Mouse (Mus musculus) liver, adult 2 months (tissue): ENCODE results near the gene Mast3. TPM values are rescaled to one million over a fixed set of nuclear protein-coding genes. Genes with fewer than 3 reads are reported as not detected.
"Not testable (repeated sequence)": the region's sequence is repeated elsewhere in the genome, so short reads cannot be mapped to it uniquely, and the experiment has no call there.

Experiments used
- DNase-seq: peaks from one replicate; pipeline ENCODE4 v3.0.0-alpha.2; 2011; ENCODE audit warnings: low read depth, low spot score; ENCODE audit errors: extremely low read depth
- H3K27ac ChIP-seq: fragments of 200-500 bp; replicated peaks from 2 replicates; pipeline ENCODE4 v1.5.1; 2012; ENCODE audit warnings: low read depth, mild to moderate bottlenecking, control low read depth, inconsistent platforms, low read length; ENCODE audit not compliant: insufficient read depth
- H3K27me3 ChIP-seq: fragments of 200-500 bp; 2 replicates; pipeline ENCODE4 v1.6.1; 2012; ENCODE audit warnings: mild to moderate bottlenecking, moderate library complexity, low read length, inconsistent platforms; ENCODE audit not compliant: control insufficient read depth, insufficient read depth
- H3K36me3 ChIP-seq: fragments of 200-500 bp; 2 replicates; pipeline ENCODE4 v1.6.1; 2012; ENCODE audit warnings: low read length, inconsistent platforms; ENCODE audit not compliant: control insufficient read depth, insufficient read depth
- H3K4me1 ChIP-seq: fragments of 200-500 bp; 2 replicates; pipeline ENCODE4 v1.6.1; 2011; ENCODE audit warnings: low read length; ENCODE audit not compliant: control insufficient read depth, insufficient read depth
- H3K4me3 ChIP-seq: fragments of 200-500 bp; 2 replicates; pipeline ENCODE4 v1.5.1; 2011; ENCODE audit warnings: low read depth, mild to moderate bottlenecking, control low read depth, low read length, moderate library complexity; ENCODE audit not compliant: insufficient read depth
- H3K79me2 ChIP-seq: fragments of 200-500 bp; 2 replicates; pipeline ENCODE4 v1.6.1; 2012; ENCODE audit warnings: inconsistent platforms, mild to moderate bottlenecking, low read length, moderate library complexity; ENCODE audit not compliant: control insufficient read depth, insufficient read depth
- H3K9ac ChIP-seq: fragments of 200-500 bp; 2 replicates; pipeline ENCODE4 v1.6.1; 2012; ENCODE audit warnings: low read depth, mild to moderate bottlenecking, control low read depth, inconsistent platforms, low read length
- CTCF ChIP-seq: fragments of 200-500 bp; IDR thresholded peaks from 2 replicates; pipeline ENCODE4 v1.5.1; 2011; ENCODE audit warnings: low read depth, low read length, control low read depth
- POLR2A ChIP-seq: fragments of 200-500 bp; IDR thresholded peaks from 2 replicates; pipeline ENCODE4 v1.6.1; 2011; ENCODE audit warnings: low read length, control low read depth; ENCODE audit not compliant: insufficient read depth; ENCODE audit errors: extremely low read depth
- WGBS: fragments of 180-500 bp; shearing (Covaris S2); methylation state at CpG from one replicate; pipeline ENCODE4 v1.1.7; 2018; 5-methylcytosine and 5-hydroxymethylcytosine counted together
- polyA plus RNA-seq: library from polyadenylated mRNA; depleted of rRNA; stranded (reverse); fragments of >200 nt; gene quantifications from 2 replicates; pipeline ENCODE4 v1.2.3, GENCODE M21; 2012
- total RNA-seq: library from RNA; depleted of rRNA; stranded (reverse); fragments of >200 nt; gene quantifications from 2 replicates; pipeline ENCODE4 v1.2.3, GENCODE M21; 2014

Mast3 gene
- total and polyA plus RNA-seq, 2 experiments, result 16.7 to 29.0 TPM

DNA sequence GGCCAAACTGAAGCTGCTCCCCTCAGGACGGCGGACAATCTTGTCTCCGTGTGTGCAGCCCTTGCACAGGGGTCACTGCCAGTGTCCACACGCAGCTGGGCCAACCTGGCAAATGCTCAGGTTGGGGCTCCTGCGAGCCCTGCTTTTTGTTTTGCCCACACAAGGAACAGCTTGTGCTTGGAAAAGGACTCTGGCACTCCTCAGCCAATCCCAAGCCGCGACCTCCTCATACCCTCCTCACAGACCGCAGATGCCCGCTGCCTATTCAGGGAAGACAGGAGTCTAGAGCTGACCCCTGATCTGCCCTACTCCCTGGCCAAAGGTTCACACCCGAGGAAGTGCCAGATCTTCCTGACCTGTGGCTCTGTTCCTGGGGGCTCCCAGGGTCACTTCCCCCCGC is 27.5 kb upstream of the Mast3 start:
- WGBS, result 86% methylated on average over 11 of the region's 11 CpGs
- peak; percentile 60 for DNase-seq

DNA sequence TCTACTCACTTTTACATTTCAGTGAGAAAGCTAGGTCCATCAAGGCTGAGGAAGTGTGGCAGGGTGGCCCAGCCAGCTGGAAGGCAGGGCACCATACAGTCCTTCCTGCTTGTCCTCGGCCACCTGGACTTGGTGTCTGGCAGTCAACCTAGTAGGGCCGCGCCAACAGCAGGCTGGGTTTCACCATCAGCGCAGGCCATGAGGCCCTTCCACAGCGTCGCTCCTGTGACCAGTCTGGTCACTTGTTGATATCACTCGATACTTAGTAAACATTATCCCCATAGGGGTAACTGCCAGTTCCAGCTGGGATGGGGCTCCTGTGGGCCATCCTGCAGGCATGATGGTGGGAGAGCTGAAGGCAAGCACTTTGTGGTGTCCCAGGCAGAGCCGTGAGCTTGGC is 26.7 kb upstream of the Mast3 start:
- Histone ChIP-seq H3K79me2 (no peaks in the 10 kb centered on the region), H3K27ac (no peak overlapping the region), H3K4me3 (no peak overlapping the region), H3K9ac (no peak overlapping the region), H3K27me3 (no peaks in the 10 kb centered on the region), H3K4me1 (peaks cover 5% of the 10 kb centered on the region), H3K36me3 (peaks cover 2% of the 10 kb centered on the region; the same call in 1 of the 2 replicates)
- TF ChIP-seq POLR2A, result no peak
- no peak for TF ChIP-seq CTCF
- peak; percentile 87 for DNase-seq
- 76% methylated on average over 8 of the region's 8 CpGs for WGBS

More for the DNA sequence above, 27.5 kb upstream of the Mast3 start:
- H3K9ac ChIP-seq, result no peak overlapping the region
- H3K79me2 ChIP-seq, result no peaks in the 10 kb centered on the region
- TF ChIP-seq POLR2A (no peak), CTCF (no peak)
- H3K27me3 ChIP-seq, result no peaks in the 10 kb centered on the region
- peaks cover 5% of the 10 kb centered on the region for H3K4me1 ChIP-seq
- H3K27ac ChIP-seq, result peak overlapping the region; percentile 61
- peaks cover 2% of the 10 kb centered on the region; the same call in 1 of the 2 replicates for H3K36me3 ChIP-seq
- no peak overlapping the region for H3K4me3 ChIP-seq

DNA sequence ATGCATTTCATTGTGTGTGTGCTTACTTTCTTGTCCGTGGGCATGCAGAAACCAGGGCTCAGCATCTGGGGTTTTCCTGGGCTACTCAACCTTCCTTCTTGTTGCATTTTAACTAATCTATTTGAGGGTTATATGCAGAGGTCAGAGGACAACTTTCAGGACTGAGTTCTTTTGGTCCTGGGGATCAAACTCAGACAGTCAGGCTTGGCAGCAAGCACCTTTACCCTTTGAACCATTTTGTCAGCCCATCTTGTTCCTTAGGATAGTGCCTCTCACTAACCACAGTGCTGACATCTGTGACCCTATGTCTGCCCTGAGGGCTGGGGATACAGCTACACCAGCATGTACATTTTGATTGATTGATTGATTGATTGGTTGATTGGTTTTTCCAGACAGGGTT is 22.9 kb upstream of the Mast3 start:
- Histone ChIP-seq H3K79me2 (no peaks in the 10 kb centered on the region), H3K27me3 (no peaks in the 10 kb centered on the region), H3K9ac (no peak overlapping the region), H3K4me3 (no peak overlapping the region), H3K4me1 (peaks cover 3% of the 10 kb centered on the region; the same call in 1 of the 2 replicates), H3K27ac (no peak overlapping the region), H3K36me3 (no peaks in the 10 kb centered on the region)
- 55% methylated on average over 1 of the region's 1 CpGs for WGBS
- DNase-seq, result peak; percentile 79
- no peak for TF ChIP-seq CTCF
- TF ChIP-seq POLR2A, result no peak

DNA sequence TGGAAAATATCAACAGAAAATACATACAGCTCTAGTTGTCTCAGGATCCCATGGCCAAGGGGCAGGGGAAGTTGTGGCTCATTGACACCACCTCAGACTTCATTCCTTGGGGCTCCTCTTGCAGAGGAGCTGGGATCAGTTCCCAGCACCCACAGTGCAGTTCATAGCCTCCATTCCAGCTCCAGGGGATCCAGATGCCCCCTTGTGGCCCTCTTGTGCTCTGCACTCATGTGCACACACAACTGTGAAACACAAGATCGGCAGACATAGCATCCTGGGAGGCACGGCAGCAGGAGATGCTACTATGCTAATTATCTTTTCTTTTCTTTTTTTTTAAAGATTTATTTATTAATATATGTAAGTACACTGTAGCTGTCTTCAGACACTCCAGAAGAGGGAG is 22.2 kb upstream of the Mast3 start:
- Histone ChIP-seq H3K9ac (no peak overlapping the region), H3K4me1 (peaks cover 2% of the 10 kb centered on the region; the same call in 1 of the 2 replicates), H3K4me3 (no peak overlapping the region), H3K79me2 (no peaks in the 10 kb centered on the region), H3K27ac (no peak overlapping the region), H3K36me3 (no peaks in the 10 kb centered on the region), H3K27me3 (no peaks in the 10 kb centered on the region)
- TF ChIP-seq CTCF (peak; percentile 33), POLR2A (no peak)
- 98% methylated on average over 2 of the region's 2 CpGs for WGBS
- DNase-seq, result no peak

DNA sequence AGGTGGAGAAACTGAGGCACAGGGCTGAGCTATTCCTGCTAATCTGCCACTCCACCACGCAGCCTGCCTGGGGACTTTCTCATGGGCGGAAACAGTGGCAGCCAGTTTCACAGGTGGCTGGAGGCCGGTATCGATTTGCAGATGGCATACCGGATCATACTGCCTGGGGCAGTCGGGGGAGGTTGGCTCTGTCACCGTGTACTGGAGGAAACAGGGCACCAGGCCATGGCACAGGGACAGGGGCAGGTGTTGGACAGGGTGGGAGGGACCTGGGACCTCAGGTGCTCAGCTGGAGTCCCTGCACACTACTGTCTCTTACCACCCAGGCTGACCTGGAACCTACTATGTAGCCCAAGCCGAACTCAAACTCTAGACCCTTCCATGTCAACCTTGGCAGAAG is 21.0 kb upstream of the Mast3 start:
- Histone ChIP-seq H3K4me3 (no peak overlapping the region), H3K36me3 (no peaks in the 10 kb centered on the region), H3K27ac (no peak overlapping the region), H3K9ac (no peak overlapping the region), H3K4me1 (peaks cover 2% of the 10 kb centered on the region; the same call in 1 of the 2 replicates), H3K27me3 (no peaks in the 10 kb centered on the region), H3K79me2 (no peaks in the 10 kb centered on the region)
- TF ChIP-seq CTCF (no peak), POLR2A (no peak)
- DNase-seq, result peak; percentile 75
- WGBS, result 87% methylated on average over 8 of the region's 8 CpGs

DNA sequence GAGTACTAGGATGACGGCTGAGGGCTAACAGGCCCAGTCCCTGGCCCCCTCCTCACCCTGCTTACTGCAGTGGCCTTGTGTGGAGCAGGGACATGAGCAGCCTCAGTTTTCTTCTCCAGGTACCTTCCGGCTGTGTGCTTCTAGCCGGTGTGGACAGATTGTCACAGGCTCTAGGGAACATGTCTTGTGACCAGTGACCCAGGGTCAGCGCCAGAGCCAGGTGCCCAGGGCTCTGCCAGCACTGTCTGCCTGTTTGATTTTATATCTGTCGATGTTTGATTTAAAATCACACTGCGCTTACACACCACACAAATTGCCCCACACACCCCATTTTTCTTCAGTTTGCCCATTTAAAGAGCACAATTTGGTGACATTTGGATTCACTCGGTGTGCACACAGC is 18.9 kb upstream of the Mast3 start:
- Histone ChIP-seq H3K79me2 (no peaks in the 10 kb centered on the region), H3K27ac (peak overlapping the region; percentile 41), H3K4me3 (no peak overlapping the region), H3K4me1 (peaks cover 2% of the 10 kb centered on the region; the same call in 1 of the 2 replicates), H3K9ac (peak overlapping the region; percentile 50; the same call in 1 of the 2 replicates), H3K27me3 (no peaks in the 10 kb centered on the region), H3K36me3 (no peaks in the 10 kb centered on the region)
- 62% methylated on average over 7 of the region's 7 CpGs for WGBS
- TF ChIP-seq CTCF (no peak), POLR2A (no peak)
- DNase-seq, result peak; percentile 86

DNA sequence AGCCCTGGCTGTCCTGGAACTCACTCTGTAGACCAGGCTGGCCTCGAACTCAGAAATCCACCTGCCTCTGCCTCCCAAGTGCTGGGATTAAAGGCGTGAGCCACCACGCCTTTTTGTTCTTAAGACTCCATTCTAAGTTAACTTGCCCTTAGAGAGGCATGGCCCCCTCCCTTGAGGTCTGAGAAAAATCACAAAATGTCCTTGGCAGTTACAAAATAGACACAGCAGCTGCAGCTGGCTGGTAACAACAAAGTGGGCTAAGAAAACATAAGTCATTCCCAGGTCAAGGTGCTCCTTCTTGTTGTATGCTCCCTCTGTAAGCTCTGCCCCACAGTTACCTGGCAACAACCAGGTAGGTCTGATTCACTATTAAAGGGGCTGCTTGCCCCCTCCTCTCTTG is 17.7 kb upstream of the Mast3 start:
- not testable (repeated sequence) for H3K27me3 ChIP-seq, H3K27ac ChIP-seq, H3K79me2 ChIP-seq, H3K9ac ChIP-seq, H3K4me1 ChIP-seq, H3K36me3 ChIP-seq, H3K4me3 ChIP-seq, DNase-seq
- 95% methylated on average over 3 of the region's 3 CpGs for WGBS
